Mouse (Mus musculus) embryonic facial prominence, embryonic 15.5 days (tissue): Measurements from ENCODE around the gene S100a2. TPM values are rescaled to one million over a fixed set of nuclear protein-coding genes. Genes with fewer than 3 reads are reported as not detected.
A peak's percentile ranks its signal among the peaks of the same experiment; 100 is the strongest.

Experiments
- ATAC-seq: fragments of 200-750 bp; cut with Nextera tagmentation; 2 replicates; pipeline ENCODE4 v1.8.0; 2017; ENCODE audit warnings: low read depth, moderate TSS enrichment; ENCODE audit not compliant: insufficient number of reproducible peaks, low FRiP score, low TSS enrichment
- H3K27ac ChIP-seq: fragments of 300-500 bp; sonication (generic); replicated peaks from 2 replicates; pipeline ENCODE4 v1.5.1; 2015; ENCODE audit warnings: mild to moderate bottlenecking, inconsistent platforms
- H3K27me3 ChIP-seq: fragments of 300-500 bp; sonication (generic); 2 replicates; pipeline ENCODE4 v1.6.1; 2015; ENCODE audit warnings: inconsistent platforms
- H3K36me3 ChIP-seq: fragments of 300-500 bp; sonication (generic); 2 replicates; pipeline ENCODE4 v1.6.1; 2015; ENCODE audit warnings: mild to moderate bottlenecking, inconsistent platforms
- H3K4me1 ChIP-seq: fragments of 300-500 bp; sonication (generic); 2 replicates; pipeline ENCODE4 v1.6.1; 2015; ENCODE audit warnings: inconsistent platforms
- H3K4me2 ChIP-seq: fragments of 300-500 bp; sonication (generic); replicated peaks from 2 replicates; pipeline ENCODE4 v1.6.1; 2015; ENCODE audit warnings: mild to moderate bottlenecking, inconsistent platforms
- H3K4me3 ChIP-seq: fragments of 300-500 bp; sonication (generic); replicated peaks from 2 replicates; pipeline ENCODE4 v1.5.1; 2015; ENCODE audit warnings: mild to moderate bottlenecking, inconsistent platforms
- H3K9ac ChIP-seq: fragments of 300-500 bp; sonication (generic); 2 replicates; pipeline ENCODE4 v1.6.1; 2015; ENCODE audit warnings: inconsistent platforms
- H3K9me3 ChIP-seq: fragments of 300-500 bp; sonication (generic); replicated peaks from 2 replicates; pipeline ENCODE4 v1.6.1; 2016; ENCODE audit warnings: inconsistent platforms
- WGBS: fragments of 180-500 bp; shearing (Covaris S2); methylation state at CpG from one replicate; pipeline ENCODE4 v1.1.7; 2015; 5-methylcytosine and 5-hydroxymethylcytosine counted together
- polyA plus RNA-seq: library from polyadenylated mRNA; unstranded; fragments of >200 nt; fragmentation: Nextera tagmentation; extraction: Ambion mirVana; gene quantifications from 2 replicates; pipeline ENCODE4 v1.2.1, GENCODE M21; 2015

The S100a2 gene
- not detected in 2 replicates for polyA plus RNA-seq

DNA sequence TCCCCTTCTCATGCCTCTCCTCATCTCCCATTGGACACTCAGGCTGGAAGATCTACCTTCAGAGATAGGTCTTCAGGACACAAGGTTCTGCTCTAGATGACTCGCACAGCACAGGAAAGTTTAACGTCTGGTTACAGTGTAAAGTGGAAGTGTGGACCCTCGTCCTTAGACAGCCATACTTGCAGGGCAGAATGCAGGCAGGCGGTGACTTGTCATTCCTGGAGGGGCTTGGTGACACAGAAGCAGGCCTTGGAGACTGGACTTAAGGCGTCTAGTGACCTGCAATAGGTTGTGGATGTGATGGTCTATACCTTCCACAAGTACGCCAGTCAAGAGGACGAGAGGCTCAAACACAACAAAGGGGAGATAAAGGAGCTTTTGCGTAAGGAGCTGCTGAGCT, at the start of gene S100a2:
Gene S100a2, plus strand, starts transcription at position 301 of the 400 bp plus-strand sequence.
- no peak within 1 kb of the TSS for H3K9ac ChIP-seq
- no peaks in the 10 kb centered on the region for H3K27me3 ChIP-seq
- no peak within 1 kb of the TSS for H3K27ac ChIP-seq
- H3K4me3 ChIP-seq, result no peak within 1 kb of the TSS
- WGBS, result 80% methylated on average over 8 of the region's 8 CpGs
- H3K4me1 ChIP-seq, result peaks cover 30% of the 10 kb centered on the region
- no peak within 1 kb of the TSS for H3K4me2 ChIP-seq
- no peak for ATAC-seq
- H3K9me3 ChIP-seq, result no peaks in the 10 kb centered on the region
- no peaks in the 10 kb centered on the region for H3K36me3 ChIP-seq

DNA sequence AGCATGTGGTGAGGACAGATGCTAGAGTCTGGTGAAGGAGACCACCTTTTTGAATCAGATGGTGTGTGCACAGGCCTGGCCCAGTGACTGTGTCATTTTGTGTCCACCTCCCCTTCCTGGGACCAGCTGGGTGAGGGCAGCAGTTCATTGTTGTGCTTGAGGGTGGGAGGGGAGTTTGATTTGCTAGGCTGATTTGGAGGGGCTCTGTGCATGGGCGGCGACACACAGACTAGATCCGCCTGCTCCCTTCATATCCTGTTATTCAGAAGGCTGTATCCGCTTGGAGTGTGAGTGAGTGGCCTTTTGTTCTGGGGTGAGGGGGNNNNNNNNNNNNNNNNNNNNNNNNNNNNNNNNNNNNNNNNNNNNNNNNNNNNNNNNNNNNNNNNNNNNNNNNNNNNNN, 49.1 kb upstream of the S100a2 start:
- WGBS, result 52% methylated on average over 4 of the region's 4 CpGs
- no peak overlapping the region for H3K9ac ChIP-seq

GRCm38 (mm10) chr3:90549676-90550420, 40.2 kb upstream of the S100a2 start:
- H3K36me3 ChIP-seq, result no peaks in the 10 kb centered on the region
- H3K4me1 ChIP-seq, result no peaks in the 10 kb centered on the region
- WGBS, result 48% methylated on average over 5 of the region's 5 CpGs
- H3K9ac ChIP-seq, result no peak overlapping the region
- no peak overlapping the region for H3K4me2 ChIP-seq
- H3K27me3 ChIP-seq, result no peaks in the 10 kb centered on the region
- no peak overlapping the region for H3K27ac ChIP-seq
- H3K9me3 ChIP-seq, result no peaks in the 10 kb centered on the region
- no peak overlapping the region for H3K4me3 ChIP-seq
- no peak for ATAC-seq

More for the DNA sequence above, 49.1 kb upstream of the S100a2 start:
- ATAC-seq, result no peak
- no peaks in the 10 kb centered on the region for H3K27me3 ChIP-seq
- H3K27ac ChIP-seq, result peak overlapping the region; percentile 53
- H3K4me3 ChIP-seq, result no peak overlapping the region
- H3K9me3 ChIP-seq, result no peaks in the 10 kb centered on the region
- H3K36me3 ChIP-seq, result no peaks in the 10 kb centered on the region
- H3K4me2 ChIP-seq, result peak overlapping the region; percentile 23; the same call in 1 of the 2 replicates
- H3K4me1 ChIP-seq, result peaks cover 31% of the 10 kb centered on the region

- Histone ChIP-seq H3K9me3 (no peaks in the 10 kb centered on the region), H3K4me1 (no peaks in the 10 kb centered on the region), H3K4me3 (no peak overlapping the region), H3K27ac (no peak overlapping the region), H3K9ac (no peak overlapping the region), H3K36me3 (no peaks in the 10 kb centered on the region), H3K27me3 (no peaks in the 10 kb centered on the region), H3K4me2 (no peak overlapping the region)
- 80% methylated on average over 2 of the region's 2 CpGs for WGBS
- ATAC-seq, result no peak
These were observed 39.6 kb upstream of the S100a2 start for GRCm38 (mm10) chr3:90550421-90550790.

DNA sequence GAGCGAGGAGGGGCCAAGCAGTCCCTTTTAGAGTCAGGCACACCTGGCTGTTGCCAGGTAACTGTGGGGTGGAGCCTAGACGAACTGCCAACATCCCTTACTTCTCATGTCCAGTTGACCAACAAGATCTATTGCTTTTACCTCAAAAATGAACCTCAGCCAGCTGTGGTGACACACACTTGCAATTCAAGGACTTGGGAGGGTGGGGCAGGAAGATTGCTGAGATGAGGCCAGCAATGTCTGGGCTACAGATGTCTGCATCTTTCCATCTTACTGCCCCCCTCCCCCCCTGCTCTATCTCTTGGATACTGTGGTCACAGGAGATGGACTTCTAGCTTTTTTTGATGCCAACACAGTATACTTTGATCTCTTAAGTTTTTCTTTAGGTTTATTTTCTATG, 37.8 kb upstream of the S100a2 start:
- Histone ChIP-seq H3K9me3 (no peaks in the 10 kb centered on the region), H3K9ac (no peak overlapping the region), H3K4me1 (peaks cover 7% of the 10 kb centered on the region; the same call in 1 of the 2 replicates), H3K4me2 (no peak overlapping the region), H3K27me3 (no peaks in the 10 kb centered on the region), H3K27ac (no peak overlapping the region), H3K4me3 (no peak overlapping the region), H3K36me3 (no peaks in the 10 kb centered on the region)
- 74% methylated on average over 2 of the region's 2 CpGs for whole genome bisulfite sequencing
- no peak for ATAC-seq

DNA sequence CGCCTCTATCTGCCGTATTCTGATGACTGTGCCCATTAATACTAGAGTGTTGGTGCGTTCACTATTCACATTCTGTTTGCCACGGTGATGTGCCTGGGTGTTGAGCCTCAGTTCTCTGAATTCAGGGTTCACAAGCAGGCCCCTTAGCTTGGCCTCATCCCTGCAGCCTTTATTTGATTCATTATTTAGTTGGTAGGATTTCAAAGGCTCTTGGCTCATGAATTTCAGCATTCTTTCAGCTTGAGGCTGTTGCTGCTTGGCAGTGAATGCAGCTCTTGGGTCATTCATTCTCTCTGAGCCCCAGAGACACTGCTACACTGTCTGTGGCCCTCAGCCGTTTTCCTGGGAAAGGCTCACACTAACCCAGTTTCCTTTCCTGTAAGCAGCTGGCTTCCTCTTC, 34.1 kb upstream of the S100a2 start:
- no peak overlapping the region for H3K4me2 ChIP-seq
- H3K27ac ChIP-seq, result peak overlapping the region; percentile 28; the same call in 1 of the 2 replicates
- no peaks in the 10 kb centered on the region for H3K27me3 ChIP-seq
- no peak overlapping the region for H3K4me3 ChIP-seq
- ATAC-seq, result no peak
- H3K4me1 ChIP-seq, result peaks cover 8% of the 10 kb centered on the region; the same call in 1 of the 2 replicates
- H3K9ac ChIP-seq, result no peak overlapping the region
- no peaks in the 10 kb centered on the region for H3K36me3 ChIP-seq
- H3K9me3 ChIP-seq, result no peaks in the 10 kb centered on the region
- WGBS, result 48% methylated on average over 5 of the region's 5 CpGs

GRCm38 (mm10) chr3:90560008-90560628, 29.9 kb upstream of the S100a2 start, which contains the start of gene S100a3:
Gene S100a3, plus strand, starts transcription at chr3:90560578.
- H3K4me3 ChIP-seq, result no peak within 1 kb of the TSS
- H3K4me1 ChIP-seq, result peaks cover 8% of the 10 kb centered on the region; the same call in 1 of the 2 replicates
- no peak within 1 kb of the TSS for H3K9ac ChIP-seq
- ATAC-seq, result no peak
- no peaks in the 10 kb centered on the region for H3K36me3 ChIP-seq
- H3K27me3 ChIP-seq, result no peaks in the 10 kb centered on the region
- H3K27ac ChIP-seq, result 0 out of 2 replicates have a peak within 1 kb of the TSS, but pooled peaks have one; percentile 7
- WGBS, result 70% methylated on average over 6 of the region's 6 CpGs
- H3K4me2 ChIP-seq, result no peak within 1 kb of the TSS
- no peaks in the 10 kb centered on the region for H3K9me3 ChIP-seq

GRCm38 (mm10) chr3:90574691-90575090, 15.4 kb upstream of the S100a2 start:
- Histone ChIP-seq H3K9me3 (no peaks in the 10 kb centered on the region), H3K9ac (no peak overlapping the region), H3K4me1 (no peaks in the 10 kb centered on the region), H3K4me2 (no peak overlapping the region), H3K36me3 (no peaks in the 10 kb centered on the region), H3K4me3 (no peak overlapping the region), H3K27ac (no peak overlapping the region), H3K27me3 (no peaks in the 10 kb centered on the region)
- 75% methylated on average over 5 of the region's 5 CpGs for WGBS
- ATAC-seq, result no peak

GRCm38 (mm10) chr3:90575320-90575719, 14.7 kb upstream of the S100a2 start:
- Histone ChIP-seq H3K4me1 (0 out of 2 replicates have a peak, but pooled peaks cover 3% of the 10 kb centered on the region), H3K9me3 (no peaks in the 10 kb centered on the region), H3K27ac (no peak overlapping the region), H3K4me3 (no peak overlapping the region), H3K36me3 (no peaks in the 10 kb centered on the region), H3K27me3 (no peaks in the 10 kb centered on the region), H3K4me2 (no peak overlapping the region), H3K9ac (no peak overlapping the region)
- ATAC-seq, result no peak
- WGBS, result 75% methylated on average over 3 of the region's 3 CpGs

DNA sequence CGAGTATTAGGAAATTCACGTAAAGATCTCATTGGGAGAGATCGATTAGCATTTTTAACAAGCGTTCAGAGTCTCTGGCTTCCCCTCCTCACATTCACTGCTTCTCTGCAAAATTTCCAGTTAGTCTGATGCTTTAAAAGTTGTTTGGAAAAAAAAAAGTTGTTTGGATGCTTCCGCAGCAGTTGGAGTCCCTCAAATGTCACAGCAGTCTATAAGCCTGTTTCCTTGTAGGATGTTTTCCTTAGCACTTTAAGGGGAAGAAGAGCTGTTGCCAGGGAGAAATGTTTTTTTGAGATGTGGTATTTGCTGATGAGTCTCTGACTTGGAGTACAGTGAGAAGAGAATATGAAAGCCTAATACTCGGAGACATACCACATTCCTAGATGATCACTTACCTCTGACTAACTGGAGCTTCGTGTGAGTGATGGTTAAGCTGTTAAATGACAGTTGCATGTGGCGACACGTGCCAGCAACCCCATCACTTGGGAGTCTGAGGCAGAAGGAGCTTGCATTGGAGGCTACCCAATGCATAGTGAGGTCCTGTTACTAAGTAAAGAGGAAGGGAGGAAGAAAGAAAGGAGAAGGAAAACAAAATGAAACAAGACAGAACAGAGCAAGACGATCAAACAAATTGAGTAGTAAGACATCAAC, 13.6 kb upstream of the S100a2 start:
- WGBS, result 55% methylated on average over 10 of the region's 10 CpGs
- H3K4me3 ChIP-seq, result no peak overlapping the region
- H3K9ac ChIP-seq, result no peak overlapping the region
- H3K27ac ChIP-seq, result no peak overlapping the region
- no peak overlapping the region for H3K4me2 ChIP-seq
- no peak for ATAC-seq
- no peaks in the 10 kb centered on the region for H3K36me3 ChIP-seq
- 0 out of 2 replicates have a peak, but pooled peaks cover 3% of the 10 kb centered on the region for H3K4me1 ChIP-seq
- no peaks in the 10 kb centered on the region for H3K9me3 ChIP-seq
- H3K27me3 ChIP-seq, result no peaks in the 10 kb centered on the region

DNA sequence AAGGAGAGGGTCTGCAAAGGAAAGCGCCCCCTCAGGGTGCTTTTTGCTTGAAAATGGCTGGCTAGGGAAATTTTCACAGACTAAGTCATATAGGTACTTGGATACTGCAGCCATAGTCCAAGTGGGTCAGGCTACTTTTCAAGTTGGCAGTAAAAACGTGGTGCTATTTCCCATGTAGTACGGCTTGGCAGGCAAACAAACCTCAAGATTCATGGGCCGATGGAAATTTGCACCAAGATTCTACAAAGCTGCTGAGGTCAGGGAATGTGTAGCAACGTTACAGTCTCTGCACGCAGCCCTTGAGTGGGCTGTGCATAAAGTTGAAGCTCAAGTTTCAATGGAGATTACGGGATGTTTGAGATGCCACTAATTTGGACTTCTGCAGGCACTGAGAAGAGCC, 10.6 kb upstream of the S100a2 start:
- no peaks in the 10 kb centered on the region for H3K27me3 ChIP-seq
- H3K4me1 ChIP-seq, result peaks cover 12% of the 10 kb centered on the region; the same call in 1 of the 2 replicates
- H3K9ac ChIP-seq, result no peak overlapping the region
- ATAC-seq, result peak; percentile 41
- no peaks in the 10 kb centered on the region for H3K36me3 ChIP-seq
- no peak overlapping the region for H3K4me3 ChIP-seq
- no peak overlapping the region for H3K27ac ChIP-seq
- 40% methylated on average over 7 of the region's 7 CpGs for WGBS
- H3K9me3 ChIP-seq, result no peaks in the 10 kb centered on the region
- H3K4me2 ChIP-seq, result no peak overlapping the region
